Mouse (Mus musculus) embryonic fibroblast, embryonic 13.5 days (primary cell): ENCODE measurements around the gene Exoc6b. TPM values are rescaled to one million over a fixed set of nuclear protein-coding genes. Genes with fewer than 3 reads are reported as not detected.

Source experiments
- H3K27ac ChIP-seq: 2 replicates; pipeline ENCODE4 v1.5.1; 2012; ENCODE audit warnings: low read length, control low read depth, inconsistent platforms; ENCODE audit not compliant: insufficient read depth
- H3K4me1 ChIP-seq: 2 replicates; pipeline ENCODE4 v1.6.1; 2011; ENCODE audit warnings: low read length; ENCODE audit not compliant: control insufficient read depth, insufficient read depth
- H3K4me3 ChIP-seq: 2 replicates; pipeline ENCODE4 v1.5.1; 2011; ENCODE audit warnings: mild to moderate bottlenecking, control low read depth, low read length; ENCODE audit not compliant: insufficient read depth
- CTCF ChIP-seq: IDR thresholded peaks from 2 replicates; pipeline ENCODE4 v1.5.1; 2011; ENCODE audit warnings: mild to moderate bottlenecking, control low read depth, low read length, moderate library complexity, borderline replicate concordance; ENCODE audit not compliant: insufficient read depth
- POLR2A ChIP-seq: IDR thresholded peaks from 2 replicates; pipeline ENCODE4 v1.6.1; 2011; ENCODE audit warnings: low read depth, mild to moderate bottlenecking, control low read depth, low read length, moderate library complexity
- polyA plus RNA-seq: library from polyadenylated mRNA; stranded (reverse); fragments of >200 nt; gene quantifications from 2 replicates; pipeline ENCODE4 v1.2.4, GENCODE M21; 2011; ENCODE audit warnings: low read depth; ENCODE audit not compliant: missing spikeins, insufficient read length

The Exoc6b gene
- polyA plus RNA-seq, 1 experiment = 34.0 TPM

DNA sequence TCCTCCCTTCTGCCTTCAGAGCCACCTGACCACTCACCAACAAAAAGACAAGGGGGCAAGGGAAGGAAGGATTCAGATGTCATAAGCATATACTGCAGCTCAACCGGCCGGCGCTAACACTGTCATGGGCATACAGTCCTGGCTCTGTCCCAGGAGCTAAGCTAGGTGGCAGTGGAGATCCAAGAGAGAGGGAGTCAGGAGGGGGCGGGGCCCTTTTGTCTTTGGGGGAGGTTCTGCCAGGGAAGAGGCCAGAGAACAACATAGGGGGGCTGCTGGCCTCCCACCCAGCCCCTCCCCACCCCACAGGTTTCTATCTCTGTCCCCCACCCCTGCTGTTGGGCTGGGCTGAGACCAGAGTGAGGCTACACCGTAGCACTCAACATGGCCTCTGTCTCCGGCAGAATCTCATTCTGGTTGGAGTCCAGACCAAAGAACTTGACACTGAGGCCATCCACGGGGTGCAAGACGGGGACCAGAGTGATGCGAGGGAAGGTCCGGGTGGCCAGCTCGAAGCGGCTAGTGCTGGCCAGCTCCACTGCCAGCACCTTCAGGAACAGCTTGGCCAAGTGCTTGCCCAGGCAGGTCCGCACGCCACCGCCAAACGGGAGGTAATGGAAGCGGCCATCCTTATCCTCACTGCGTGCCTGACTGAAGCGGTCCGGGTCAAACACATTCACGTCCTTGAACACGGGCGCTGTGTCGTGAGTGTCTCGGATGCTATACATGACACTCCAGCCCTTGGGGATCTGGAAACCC lies 495.2 kb downstream of the Exoc6b start:
- H3K4me1 ChIP-seq = no peaks in the 10 kb centered on the region
- H3K4me3 ChIP-seq = no peak overlapping the region
- TF ChIP-seq POLR2A (no peak), CTCF (no peak)
- no peak overlapping the region for H3K27ac ChIP-seq

DNA sequence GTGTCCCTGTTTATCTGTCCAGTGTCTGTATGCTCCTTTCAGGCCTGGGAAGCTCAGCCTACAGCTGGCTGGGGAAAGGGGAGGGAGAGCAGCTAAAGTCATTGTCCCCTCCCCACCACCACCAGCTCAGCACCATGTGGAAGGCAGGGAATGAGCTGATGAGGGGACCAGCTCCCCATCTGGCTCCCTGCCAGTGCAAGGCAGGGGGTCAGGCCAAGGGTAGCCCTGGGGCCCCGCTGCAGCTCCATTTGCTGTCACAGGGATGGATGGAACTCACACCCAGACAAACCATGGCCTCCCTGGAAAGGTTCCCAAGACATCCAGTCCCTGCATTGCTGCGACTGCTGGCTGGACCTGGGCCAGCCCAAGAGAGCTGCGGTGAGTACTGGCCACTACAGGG lies 499.3 kb downstream of the Exoc6b start:
- no peak for TF ChIP-seq POLR2A
- no peak for TF ChIP-seq CTCF
- peaks cover 9% of the 10 kb centered on the region; the same call in 1 of the 2 replicates for H3K4me1 ChIP-seq
- H3K27ac ChIP-seq = no peak overlapping the region

DNA sequence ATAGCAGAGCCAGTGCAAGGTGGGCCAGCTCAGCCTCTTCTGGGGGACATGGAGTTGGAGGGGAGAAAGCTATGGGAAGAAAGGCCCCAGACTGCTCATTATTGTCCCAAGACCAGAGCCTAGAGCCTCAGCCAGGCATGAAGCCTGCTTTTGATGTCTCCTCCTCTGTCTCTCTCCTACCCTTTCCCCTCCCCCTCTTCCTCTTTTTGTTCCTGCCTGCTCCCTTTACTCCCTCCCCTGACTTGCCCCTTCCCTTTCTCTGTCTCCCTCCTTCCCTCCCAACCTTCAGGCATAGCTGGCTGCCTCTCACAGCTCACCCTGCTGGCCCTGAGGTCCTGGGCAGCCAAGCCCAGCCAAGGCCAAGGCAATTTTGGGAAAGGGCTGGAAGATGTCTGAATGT lies 499.7 kb downstream of the Exoc6b start:
- H3K4me3 ChIP-seq = no peak overlapping the region
- H3K27ac ChIP-seq = no peak overlapping the region
- no peak for TF ChIP-seq CTCF
- no peak for TF ChIP-seq POLR2A
- H3K4me1 ChIP-seq = peaks cover 13% of the 10 kb centered on the region; the same call in 1 of the 2 replicates

More for the DNA sequence above, 499.3 kb downstream of the Exoc6b start:
- no peak overlapping the region for H3K4me3 ChIP-seq

DNA sequence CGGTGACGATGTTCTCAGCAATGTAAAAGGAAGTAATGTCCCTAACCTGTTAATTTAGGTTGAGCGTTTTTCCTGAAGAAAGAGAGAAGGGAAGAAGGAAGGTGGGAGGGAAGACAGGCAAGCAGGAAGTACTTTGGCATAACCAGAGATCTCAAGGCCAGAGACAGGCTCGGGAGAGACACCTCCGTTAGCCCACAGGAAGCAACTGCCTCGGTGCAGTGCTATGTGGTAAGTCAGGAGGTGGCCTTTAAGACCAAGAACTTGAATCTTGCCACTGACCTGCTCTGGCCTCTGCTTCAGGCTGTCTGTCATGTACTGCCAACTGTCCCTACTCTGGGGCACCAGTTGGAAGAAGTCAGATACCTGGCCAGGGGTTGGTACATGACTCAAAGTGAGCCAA lies 500.4 kb downstream of the Exoc6b start:
- Histone ChIP-seq H3K27ac (no peak overlapping the region), H3K4me3 (no peak overlapping the region), H3K4me1 (peaks cover 13% of the 10 kb centered on the region; the same call in 1 of the 2 replicates)
- no peak for TF ChIP-seq CTCF
- no peak for TF ChIP-seq POLR2A

Other genes with a start within 250 kb of the Exoc6b start
- gene Spr, start 68.3 kb upstream of the Exoc6b start, polyA plus RNA-seq = 29.7 and 38.2 TPM in 2 replicates
- gene Emx1, start 117.9 kb upstream of the Exoc6b start, polyA plus RNA-seq = not detected in 2 replicates